Mouse (Mus musculus) MEL (cell line): ENCODE measurements around the gene Dnmt3l. TPM values are rescaled to one million over a fixed set of nuclear protein-coding genes. Genes with fewer than 3 reads are reported as not detected.

Experiments
- DNase-seq: peaks from one replicate; pipeline ENCODE4 v3.0.0; 2011; ENCODE audit warnings: low read depth, low spot score
- H3K27ac ChIP-seq: 2 replicates; pipeline ENCODE4 v1.5.1; 2012; ENCODE audit warnings: low read depth, mild to moderate bottlenecking, control low read depth, low read length, moderate library complexity; ENCODE audit not compliant: control insufficient read depth
- H3K27me3 ChIP-seq, 2 experiments: fragments of 150-350 bp in 1 of 2; sonication (generic) in 1 of 2; 2 replicates each; pipeline ENCODE4 v1.6.1; 2012; ENCODE audit warnings: low read length in 2 of 2, mild to moderate bottlenecking in 2 of 2, improper control_type of control experiment in 1 of 2, moderate library complexity in 1 of 2; ENCODE audit not compliant: insufficient read depth in 2 of 2, control insufficient read depth in 1 of 2
- H3K36me3 ChIP-seq, 2 experiments: 2 replicates each; pipeline ENCODE4 v1.6.1; 2012 to 2014; ENCODE audit warnings: low read length in 2 of 2, improper control_type of control experiment in 1 of 2, inconsistent platforms in 1 of 2, mild to moderate bottlenecking in 1 of 2; ENCODE audit not compliant: insufficient read depth in 2 of 2, control insufficient read depth in 1 of 2
- H3K4me1 ChIP-seq, 2 experiments: fragments of 150-350 bp in 1 of 2; sonication (generic) in 1 of 2; 2 replicates each; pipeline ENCODE4 v1.6.1; 2012; ENCODE audit warnings: low read length in 2 of 2, improper control_type of control experiment in 1 of 2, mild to moderate bottlenecking in 1 of 2; ENCODE audit not compliant: insufficient read depth in 2 of 2, control insufficient read depth in 1 of 2
- H3K4me3 ChIP-seq, 2 experiments: fragments of 150-350 bp in 1 of 2; sonication (generic) in 1 of 2; 2 replicates each; pipeline ENCODE4 v1.5.1; 2012; ENCODE audit warnings: low read depth in 2 of 2, low read length in 2 of 2, mild to moderate bottlenecking in 2 of 2, moderate library complexity in 2 of 2, control low read depth in 1 of 2, improper control_type of control experiment in 1 of 2; ENCODE audit not compliant: control insufficient read depth in 1 of 2, insufficient read depth in 1 of 2
- H3K79me2 ChIP-seq: 2 replicates; pipeline ENCODE4 v1.6.1; 2012; ENCODE audit warnings: mild to moderate bottlenecking, low read length, moderate library complexity; ENCODE audit not compliant: control insufficient read depth, poor library complexity, insufficient read depth
- H3K9ac ChIP-seq: 2 replicates; pipeline ENCODE4 v1.6.1; 2012; ENCODE audit warnings: low read depth, mild to moderate bottlenecking, control low read depth, low read length, moderate library complexity; ENCODE audit not compliant: control insufficient read depth, poor library complexity, severe bottlenecking
- H3K9me3 ChIP-seq: fragments of 150-350 bp; sonication (generic); replicated peaks from 2 replicates; pipeline ENCODE4 v1.6.1; 2012; ENCODE audit warnings: mild to moderate bottlenecking, low read length, improper control_type of control experiment, moderate library complexity; ENCODE audit not compliant: insufficient read depth
- BHLHE40 ChIP-seq: IDR thresholded peaks from 2 replicates; pipeline ENCODE4 v1.6.1; 2012; ENCODE audit warnings: low read depth, mild to moderate bottlenecking, inconsistent platforms, low read length, improper control_type of control experiment, borderline replicate concordance
- CHD1 ChIP-seq: IDR thresholded peaks from 2 replicates; pipeline ENCODE4 v1.6.1; 2012; ENCODE audit warnings: low read depth, mild to moderate bottlenecking, inconsistent platforms, low read length, improper control_type of control experiment
- CTCF ChIP-seq, 3 experiments: IDR thresholded peaks in 2 of 3; conservative IDR thresholded peaks in 1 of 3; 2 replicates each; pipeline ENCODE4 v1.5.1; 2011 to 2012; ENCODE audit warnings: low read length in 3 of 3, low read depth in 2 of 3, mild to moderate bottlenecking in 2 of 3, improper control_type of control experiment in 1 of 3, inconsistent platforms in 1 of 3, mixed read lengths in 1 of 3, moderate library complexity in 1 of 3; ENCODE audit not compliant: control insufficient read depth in 1 of 3, insufficient read depth in 1 of 3, poor library complexity in 1 of 3, severe bottlenecking in 1 of 3
- E2F4 ChIP-seq: IDR thresholded peaks from 2 replicates; pipeline ENCODE4 v1.6.1; 2011; ENCODE audit warnings: low read depth, low read length, improper control_type of control experiment, borderline replicate concordance
- GABPA ChIP-seq: IDR thresholded peaks from 2 replicates; pipeline ENCODE4 v1.6.1; 2012; ENCODE audit warnings: low read depth, mild to moderate bottlenecking, inconsistent platforms, low read length, improper control_type of control experiment, moderate library complexity
- GATA1 ChIP-seq: IDR thresholded peaks from 2 replicates; pipeline ENCODE4 v1.6.1; 2011; ENCODE audit warnings: low read depth, low read length, improper control_type of control experiment
- HCFC1 ChIP-seq: IDR thresholded peaks from 2 replicates; pipeline ENCODE4 v1.6.1; 2012; ENCODE audit warnings: low read depth, mild to moderate bottlenecking, inconsistent platforms, low read length, improper control_type of control experiment, moderate library complexity
- KAT2A ChIP-seq: conservative IDR thresholded peaks from 2 replicates; pipeline ENCODE4 v1.6.1; 2012; ENCODE audit warnings: low read depth, low read length, improper control_type of control experiment, inconsistent platforms
- MAFK ChIP-seq: IDR thresholded peaks from 2 replicates; pipeline ENCODE4 v1.6.1; 2011; ENCODE audit warnings: low read depth, mild to moderate bottlenecking, low read length, improper control_type of control experiment, borderline replicate concordance
- MAX ChIP-seq: IDR thresholded peaks from 2 replicates; pipeline ENCODE4 v1.6.1; 2011; ENCODE audit warnings: low read length, improper control_type of control experiment
- MXI1 ChIP-seq: IDR thresholded peaks from 2 replicates; pipeline ENCODE4 v1.6.1; 2011; ENCODE audit warnings: mild to moderate bottlenecking, low read depth, low read length, improper control_type of control experiment
- MYB ChIP-seq: IDR thresholded peaks from 2 replicates; pipeline ENCODE4 v1.6.1; 2011; ENCODE audit warnings: mild to moderate bottlenecking, low read depth, low read length, improper control_type of control experiment
- MYC ChIP-seq: IDR thresholded peaks from 2 replicates; pipeline ENCODE4 v1.6.1; 2011; ENCODE audit warnings: low read depth, mild to moderate bottlenecking, low read length, improper control_type of control experiment, moderate library complexity
- NELFE ChIP-seq: IDR thresholded peaks from 2 replicates; pipeline ENCODE4 v1.6.1; 2011; ENCODE audit warnings: low read depth, low read length, improper control_type of control experiment
- NRF1 ChIP-seq: IDR thresholded peaks from 2 replicates; pipeline ENCODE4 v1.6.1; 2014; ENCODE audit warnings: low read depth, mild to moderate bottlenecking, inconsistent platforms, low read length, improper control_type of control experiment, moderate library complexity; ENCODE audit not compliant: poor library complexity, insufficient read depth, severe bottlenecking
- POLR2AphosphoS2 ChIP-seq: IDR thresholded peaks from 2 replicates; pipeline ENCODE4 v1.6.1; 2011; ENCODE audit warnings: low read length, improper control_type of control experiment
- POLR2AphosphoS5 ChIP-seq: IDR thresholded peaks from 2 replicates; pipeline ENCODE4 v1.6.1; 2012; ENCODE audit warnings: low read depth, borderline replicate concordance, mild to moderate bottlenecking, inconsistent platforms, low read length, moderate library complexity, mixed read lengths
- RAD21 ChIP-seq: IDR thresholded peaks from 2 replicates; pipeline ENCODE4 v1.6.1; 2011; ENCODE audit warnings: mild to moderate bottlenecking, low read depth, low read length, improper control_type of control experiment
- RCOR1 ChIP-seq: IDR thresholded peaks from 2 replicates; pipeline ENCODE4 v1.6.1; 2012; ENCODE audit warnings: low read depth, mild to moderate bottlenecking, inconsistent platforms, low read length, improper control_type of control experiment
- SIN3A ChIP-seq: IDR thresholded peaks from 2 replicates; pipeline ENCODE4 v1.6.1; 2012; ENCODE audit warnings: low read length, improper control_type of control experiment, inconsistent platforms
- SMC3 ChIP-seq: IDR thresholded peaks from 2 replicates; pipeline ENCODE4 v1.6.1; 2011; ENCODE audit warnings: low read depth, low read length, improper control_type of control experiment
- TAL1 ChIP-seq: IDR thresholded peaks from 2 replicates; pipeline ENCODE4 v1.6.1; 2012; ENCODE audit warnings: mild to moderate bottlenecking, inconsistent platforms, low read length, moderate library complexity, mixed read lengths
- TBP ChIP-seq: IDR thresholded peaks from 2 replicates; pipeline ENCODE4 v1.8.0; 2011; ENCODE audit warnings: low read depth, low read length, improper control_type of control experiment
- TCF12 ChIP-seq: IDR thresholded peaks from 2 replicates; pipeline ENCODE4 v1.6.1; 2014; ENCODE audit warnings: low read depth, mild to moderate bottlenecking, inconsistent platforms, low read length, improper control_type of control experiment, moderate library complexity
- UBTF ChIP-seq: IDR thresholded peaks from 2 replicates; pipeline ENCODE4 v1.6.1; 2012; ENCODE audit warnings: low read depth, mild to moderate bottlenecking, inconsistent platforms, low read length, improper control_type of control experiment, moderate library complexity, borderline replicate concordance; ENCODE audit not compliant: insufficient read depth
- USF1 ChIP-seq: IDR thresholded peaks from 2 replicates; pipeline ENCODE4 v1.6.1; 2014; ENCODE audit warnings: low read depth, mild to moderate bottlenecking, inconsistent platforms, low read length, improper control_type of control experiment, moderate library complexity
- USF2 ChIP-seq, 2 experiments: IDR thresholded peaks; 2 replicates each; pipeline ENCODE4 v1.6.1; 2011 to 2012; ENCODE audit warnings: improper control_type of control experiment in 2 of 2, low read length in 2 of 2, borderline replicate concordance in 1 of 2, inconsistent platforms in 1 of 2, low read depth in 1 of 2, mild to moderate bottlenecking in 1 of 2; ENCODE audit not compliant: insufficient read depth in 1 of 2
- ZKSCAN1 ChIP-seq: IDR thresholded peaks from 2 replicates; pipeline ENCODE4 v1.6.1; 2012; ENCODE audit warnings: low read depth, mild to moderate bottlenecking, inconsistent platforms, low read length, improper control_type of control experiment, moderate library complexity
- ZMIZ1 ChIP-seq: IDR thresholded peaks from 2 replicates; pipeline ENCODE4 v1.6.1; 2012; ENCODE audit warnings: low read depth, mild to moderate bottlenecking, inconsistent platforms, low read length, improper control_type of control experiment, moderate library complexity
- ZNF384 ChIP-seq: IDR thresholded peaks from 2 replicates; pipeline ENCODE4 v1.6.1; 2012; ENCODE audit warnings: low read depth, mild to moderate bottlenecking, inconsistent platforms, low read length, improper control_type of control experiment
- polyA plus RNA-seq, 2 experiments: library from polyadenylated mRNA; stranded (reverse) in 1 of 2; unstranded in 1 of 2; fragments of >175 nt in 1 of 2; fragments of >200 nt in 1 of 2; gene quantifications; 2 replicates each; pipeline versions ENCODE4 v1.2.1 to v1.2.4; 2012; ENCODE audit warnings: low replicate concordance in 2 of 2, low read depth in 1 of 2; ENCODE audit not compliant: insufficient read length in 2 of 2, insufficient read depth in 1 of 2, missing spikeins in 1 of 2
- total RNA-seq: library from RNA; depleted of rRNA; stranded (reverse); fragments of 300-350 nt; gene quantifications from 2 replicates; pipeline ENCODE4 v1.2.3, GENCODE M21; 2012

The Dnmt3l gene
- total and polyA plus RNA-seq, 3 experiments: not detected

DNA sequence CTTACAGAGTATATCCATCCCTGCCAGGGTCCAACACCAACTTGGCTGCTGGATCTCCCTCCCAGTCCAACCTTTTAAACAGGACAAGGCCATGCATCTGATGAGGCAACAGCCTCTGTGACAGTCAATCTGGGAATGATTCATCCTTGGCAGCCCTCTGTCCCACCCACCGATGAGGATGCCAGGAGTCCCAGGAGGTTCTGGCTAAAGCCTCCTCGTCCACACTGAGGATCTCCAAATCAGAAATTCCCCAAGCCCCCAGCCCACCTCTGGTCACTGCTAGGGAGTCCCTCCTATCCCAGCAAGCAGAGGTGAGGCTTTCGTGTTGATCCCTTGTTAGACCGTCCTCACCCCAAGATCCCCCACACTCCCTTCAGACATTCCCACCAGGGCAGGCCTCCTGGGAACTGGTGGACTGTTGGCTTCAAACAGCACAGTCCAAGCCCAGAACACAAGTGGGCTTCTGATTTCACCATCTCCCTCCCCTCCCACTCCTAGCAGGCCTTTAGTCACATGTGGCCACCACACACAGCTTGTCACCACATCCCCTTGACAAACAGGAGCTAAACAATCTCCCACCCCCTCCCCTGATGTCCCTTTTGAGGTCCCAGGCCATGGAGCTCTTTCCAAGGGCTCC is 38.3 kb downstream of the Dnmt3l start:
- Histone ChIP-seq H3K27me3 (peaks cover 3 to 12% of the 10 kb centered on the region in 2 experiments), H3K4me1 (no peaks in the 10 kb centered on the region), H3K9ac (no peak overlapping the region), H3K79me2 (no peaks in the 10 kb centered on the region)
- TF ChIP-seq MYB (no peak), E2F4 (no peak), POLR2AphosphoS2 (no peak), KAT2A (no peak), ZMIZ1 (no peak), SIN3A (no peak), CTCF (IDR thresholded peaks at IDR 0.05 in 2 of 3, conservative IDR thresholded peaks at IDR 0.05 in 1 of 3; ENCODE audit: control insufficient read depth in 1 of 3, insufficient read depth in 1 of 3, low read depth in 2 of 3, low read length in 3 of 3, poor library complexity in 1 of 3, severe bottlenecking in 1 of 3) (no peak), POLR2AphosphoS5 (no peak), NRF1 (no peak), ZKSCAN1 (no peak), SMC3 (no peak), USF2 (IDR thresholded peaks at IDR 0.05; ENCODE audit: borderline replicate concordance in 1 of 2, insufficient read depth in 1 of 2, low read depth in 1 of 2, low read length in 2 of 2) (no peak), TCF12 (no peak), USF1 (no peak), GATA1 (no peak), NELFE (no peak), RAD21 (no peak), MYC (no peak), HCFC1 (no peak), GABPA (no peak)
- TF ChIP-seq, all 39 proteins: peak for 0
- Histone ChIP-seq H3K27ac (no peak overlapping the region), H3K36me3 (no peaks in the 10 kb centered on the region), H3K9me3 (no peaks in the 10 kb centered on the region), H3K4me3 (no peak overlapping the region)
- no peak for DNase-seq

DNA sequence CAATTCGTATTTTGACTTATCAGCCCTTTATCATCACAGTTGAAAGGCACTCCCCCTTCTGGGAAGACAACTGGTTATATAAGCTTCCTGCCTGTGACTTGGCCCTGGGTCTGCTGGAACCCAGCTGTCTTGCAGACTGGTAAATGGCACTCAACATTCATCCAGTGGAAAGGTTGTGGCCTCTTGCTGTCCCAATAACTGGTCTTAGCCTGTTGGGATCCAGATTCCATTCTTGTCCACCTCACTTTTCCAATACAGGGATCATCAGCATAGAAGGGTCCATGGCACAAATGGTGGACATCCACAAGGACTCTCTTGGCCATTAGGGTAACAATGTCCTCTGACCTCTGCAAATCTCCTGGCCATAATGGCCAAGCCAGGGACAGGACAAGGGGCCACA is 42.3 kb downstream of the Dnmt3l start:
- H3K9me3 ChIP-seq: no peaks in the 10 kb centered on the region
- H3K79me2 ChIP-seq: no peaks in the 10 kb centered on the region
- no peaks in the 10 kb centered on the region for H3K4me1 ChIP-seq
- H3K27ac ChIP-seq: no peak overlapping the region
- no peak overlapping the region for H3K9ac ChIP-seq
- DNase-seq: no peak
- TF ChIP-seq MYB (no peak), MXI1 (no peak), POLR2AphosphoS2 (no peak), MYC (no peak), TBP (no peak), UBTF (no peak), TCF12 (no peak), MAFK (no peak), NELFE (no peak), TAL1 (no peak), BHLHE40 (no peak), ZNF384 (no peak), RCOR1 (no peak), MAX (no peak), KAT2A (no peak), CHD1 (no peak), E2F4 (no peak)
- TF ChIP-seq, all 39 proteins: peak for 0
- H3K4me3 ChIP-seq: no peak overlapping the region
- peaks cover 3% of the 10 kb centered on the region in 2 experiments for H3K27me3 ChIP-seq
- no peaks in the 10 kb centered on the region for H3K36me3 ChIP-seq
